Mouse (Mus musculus): ENCODE data around the gene Cyp4a12a.
A peak's percentile ranks its signal among the peaks of the same experiment; 100 is the strongest.
"Not testable (repeated sequence)": the region's sequence is repeated elsewhere in the genome, so short reads cannot be mapped to it uniquely, and the experiment has no call there.

Gene Cyp4a12a

GRCm38 (mm10) chr4:115298746-115299145 lies at the start of gene Cyp4a12a:
Gene Cyp4a12a, plus strand, starts transcription at chr4:115299046.
- DNase-seq = not testable (repeated sequence)

DNA sequence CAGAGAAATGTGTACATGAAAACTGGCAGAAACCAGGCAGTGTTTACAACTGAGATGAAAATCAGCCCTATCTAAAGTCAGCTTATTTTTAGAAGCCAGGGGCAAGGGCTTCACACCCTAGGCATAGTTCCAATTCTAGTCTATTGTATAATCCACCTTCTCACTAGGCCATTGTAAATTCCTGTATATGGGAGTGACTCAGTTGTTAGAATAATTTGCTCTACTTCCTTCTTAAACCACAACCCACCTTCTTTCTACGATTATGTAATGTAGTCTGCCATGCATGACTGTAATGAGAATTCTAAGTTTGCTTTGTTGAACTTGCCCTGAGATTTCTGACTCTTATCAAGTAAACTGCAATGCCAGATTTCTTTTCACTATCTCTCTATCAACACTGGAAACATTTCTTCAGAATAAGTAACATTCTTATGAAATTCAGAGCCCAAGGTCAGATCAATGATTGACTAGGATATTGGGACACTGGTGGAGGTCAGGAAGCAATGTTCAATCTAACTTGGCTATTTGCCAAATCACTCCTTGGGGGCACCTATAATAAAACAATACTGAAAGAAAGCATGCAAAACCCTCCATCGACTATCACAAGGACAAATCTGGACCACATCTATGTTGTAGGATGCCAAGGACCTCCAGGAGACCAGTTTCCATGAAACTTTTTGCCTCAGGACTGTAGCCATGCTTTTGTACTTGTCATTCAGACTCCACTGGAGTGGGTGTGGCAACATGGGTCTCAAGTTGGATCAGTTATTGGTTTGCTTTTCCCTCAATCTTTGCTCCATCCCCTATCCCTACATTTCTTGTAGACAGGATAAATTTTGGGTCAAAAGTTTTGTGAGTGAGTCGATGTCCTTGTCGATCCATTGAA lies 33.9 kb upstream of the Cyp4a12a start:
- not testable (repeated sequence) for DNase-seq

- DNase-seq = not testable (repeated sequence)
Observed at GRCm38 (mm10) chr4:115278215-115278982, 20.4 kb upstream of the Cyp4a12a start.

DNA sequence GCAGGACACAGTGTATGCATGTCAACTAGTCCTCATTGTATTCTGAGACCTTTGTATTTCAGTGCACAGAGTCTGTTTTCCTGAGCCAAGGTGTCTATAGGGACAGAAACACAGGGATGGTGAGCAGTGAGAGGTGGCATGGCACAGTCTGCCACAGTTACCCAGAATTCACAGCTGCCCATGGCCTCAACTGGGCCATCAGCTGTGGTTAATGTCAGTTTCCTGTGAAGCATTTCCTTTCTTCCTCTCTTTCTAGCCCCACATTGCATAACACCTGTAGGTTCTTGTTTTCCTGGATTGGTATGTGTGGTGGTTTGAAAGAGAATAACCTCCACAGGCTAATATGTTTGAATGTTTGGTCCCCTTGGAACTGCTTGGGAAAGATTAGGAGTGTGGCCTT lies 18.5 kb upstream of the Cyp4a12a start:
- DNase-seq = no peak

DNA sequence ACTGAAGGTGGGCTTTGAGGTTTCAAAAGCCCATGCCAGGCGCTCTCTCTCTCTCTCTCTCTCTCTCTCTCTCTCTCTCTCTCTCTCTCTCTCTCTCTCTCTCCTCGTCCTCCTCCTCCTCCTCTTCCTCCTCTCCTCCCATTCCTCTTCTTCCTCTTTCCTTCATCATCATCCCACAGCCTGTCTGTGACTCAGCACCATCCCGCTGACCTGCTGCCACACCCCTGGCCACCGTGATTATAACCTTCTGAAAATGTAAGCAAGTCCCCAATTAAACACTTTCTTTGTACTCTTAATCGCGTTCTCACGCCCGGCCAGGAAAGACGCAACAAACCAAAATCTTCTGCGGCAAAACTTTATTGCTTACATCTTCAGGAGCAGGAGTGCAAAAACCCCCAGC lies 18.1 kb upstream of the Cyp4a12a start:
- DNase-seq = peak; percentile 12

- DNase-seq = peak; percentile 55
Observed at GRCm38 (mm10) chr4:115281231-115281767, 17.5 kb upstream of the Cyp4a12a start.

DNA sequence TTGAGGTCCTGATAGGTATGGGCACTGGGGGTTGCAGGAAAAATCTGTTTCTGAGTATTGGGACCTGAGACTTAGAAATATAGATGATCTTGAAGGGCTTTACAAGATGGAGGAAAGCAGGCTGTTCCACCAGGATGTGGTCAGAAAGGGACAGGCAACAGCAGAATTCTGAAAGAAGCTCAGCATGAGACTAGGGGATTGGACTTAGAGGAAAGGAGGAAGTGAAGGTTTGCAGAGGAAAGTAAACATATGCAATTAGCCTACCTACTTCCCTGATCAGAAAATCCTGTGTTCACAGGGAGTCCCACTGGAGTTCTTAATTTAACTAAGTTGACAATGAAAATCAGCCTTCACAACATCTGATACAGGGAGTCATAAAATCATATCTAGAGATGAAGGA lies 26.9 kb downstream of the Cyp4a12a start:
- not testable (repeated sequence) for DNase-seq

DNA sequence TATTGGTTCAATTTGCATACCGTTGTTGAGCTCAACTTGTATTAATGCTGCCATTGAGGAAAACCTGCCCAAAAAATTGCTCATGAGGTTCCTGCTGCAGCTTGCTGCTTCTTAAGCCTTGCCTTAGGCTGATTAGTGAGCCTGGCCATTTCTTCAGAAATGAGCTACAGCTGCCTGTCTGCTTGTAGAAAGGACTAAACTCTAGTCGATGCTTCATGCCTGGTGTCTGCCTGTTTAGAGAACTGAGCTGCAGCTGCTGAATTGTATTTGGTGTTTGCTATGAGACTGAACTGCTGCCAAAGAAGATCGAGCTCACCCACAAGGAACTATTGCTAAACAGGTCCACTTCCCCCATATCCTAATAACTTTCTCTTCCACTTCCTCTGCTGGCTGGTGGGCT lies 66.8 kb downstream of the Cyp4a12a start:
- DNase-seq = not testable (repeated sequence)

GRCm38 (mm10) chr4:115368067-115368466 lies 69.2 kb downstream of the Cyp4a12a start:
- DNase-seq = not testable (repeated sequence)

Data from retina, postnatal 1 day (tissue).